Mouse (Mus musculus): ENCODE results near the gene Rbm4b.
"Not testable (repeated sequence)": the region's sequence is repeated elsewhere in the genome, so short reads cannot be mapped to it uniquely, and the experiment has no call there.

Gene Rbm4b

DNA sequence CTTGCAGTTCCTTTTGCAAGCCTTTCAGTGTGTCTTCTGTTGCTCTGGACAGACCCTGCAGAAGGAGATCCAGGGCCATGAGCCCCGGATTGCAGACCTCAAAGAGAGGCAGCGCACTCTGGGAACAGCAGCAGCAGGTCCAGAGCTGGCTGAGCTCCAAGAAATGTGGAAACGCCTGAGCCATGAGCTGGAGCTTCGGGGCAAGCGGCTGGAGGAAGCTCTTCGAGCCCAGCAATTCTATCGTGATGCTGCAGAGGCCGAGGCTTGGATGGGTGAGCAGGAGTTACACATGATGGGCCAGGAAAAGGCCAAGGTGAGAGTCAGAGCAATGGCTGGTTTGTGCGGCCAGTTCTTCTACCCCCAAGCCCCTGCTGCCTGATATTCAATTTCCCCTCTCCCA is 11.2 kb upstream of the Rbm4b start:
- DNase-seq (ENCODE audit: low read depth) = no peak

GRCm38 (mm10) chr19:4745681-4746080 is 10.6 kb upstream of the Rbm4b start:
- no peak for DNase-seq (ENCODE audit: low read depth)

- DNase-seq (ENCODE audit: low read depth) = no peak
These were observed 9.7 kb upstream of the Rbm4b start for GRCm38 (mm10) chr19:4746611-4747010.

- DNase-seq (ENCODE audit: low read depth) = no peak
These were observed 8.5 kb upstream of the Rbm4b start for GRCm38 (mm10) chr19:4747631-4748312.

DNA sequence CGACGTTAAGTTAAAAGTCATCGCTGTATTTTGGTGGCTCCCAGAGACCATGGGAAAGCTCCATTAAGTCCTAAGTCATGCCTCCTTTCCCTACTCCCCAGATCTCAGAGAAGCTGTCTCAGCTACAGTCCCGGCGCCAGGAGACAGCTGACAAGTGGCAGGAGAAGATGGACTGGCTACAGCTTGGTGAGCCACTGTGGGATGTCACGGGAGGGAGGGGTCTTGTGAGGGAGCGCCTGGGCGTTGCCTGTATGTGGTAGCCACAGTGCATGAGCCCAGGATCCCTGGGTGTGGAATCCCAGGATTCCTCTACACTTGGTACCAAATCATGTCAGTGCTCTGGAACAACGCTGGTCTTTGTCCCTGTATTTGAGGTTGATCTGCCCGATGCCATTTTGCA is 7.8 kb upstream of the Rbm4b start:
- DNase-seq (ENCODE audit: low read depth) = no peak

GRCm38 (mm10) chr19:4749975-4750374 is 6.3 kb upstream of the Rbm4b start:
- DNase-seq (ENCODE audit: low read depth) = no peak

GRCm38 (mm10) chr19:4755565-4756192 is 618 bp upstream of the Rbm4b start:
- peak; percentile 63 for DNase-seq (ENCODE audit: low read depth)

GRCm38 (mm10) chr19:4756921-4757320 is 624 bp downstream of the Rbm4b start:
- DNase-seq (ENCODE audit: low read depth) = no peak

GRCm38 (mm10) chr19:4760544-4760943 is 4.2 kb downstream of the Rbm4b start:
- not testable (repeated sequence) for DNase-seq (ENCODE audit: low read depth)

GRCm38 (mm10) chr19:4762876-4763275 is 6.6 kb downstream of the Rbm4b start:
- no peak for DNase-seq (ENCODE audit: low read depth)

DNA sequence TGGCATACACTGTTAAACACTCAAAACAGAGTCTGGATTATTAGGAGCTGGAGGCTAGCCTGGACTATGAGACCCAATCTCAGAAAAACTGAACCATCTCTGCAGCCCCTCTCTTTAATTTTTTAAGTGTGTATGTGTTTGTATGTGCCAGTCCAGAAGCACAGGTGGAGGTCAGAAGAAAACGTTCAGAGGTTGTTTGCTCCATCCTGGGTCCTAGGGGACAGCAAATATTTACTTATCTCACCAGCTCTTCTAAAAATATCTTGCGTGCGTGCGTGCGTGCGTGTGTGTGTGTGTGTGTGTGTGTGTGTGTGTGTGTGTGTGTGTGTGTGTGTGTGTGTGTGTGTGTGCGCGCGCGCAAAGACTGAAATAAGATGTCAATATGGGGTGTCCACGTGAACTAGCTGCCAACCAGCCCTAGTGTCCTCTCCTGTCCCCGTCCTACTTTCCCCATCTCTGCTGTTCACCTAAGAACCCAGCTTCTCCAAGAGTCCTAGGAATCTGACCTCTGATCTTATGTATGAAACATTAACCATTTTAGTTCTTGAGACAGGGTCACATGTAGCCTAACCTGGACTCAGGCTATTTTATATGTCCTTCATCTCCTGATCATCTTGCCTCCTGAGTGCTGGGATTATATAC is 11.3 kb downstream of the Rbm4b start:
- no peak for DNase-seq (ENCODE audit: low read depth)

GRCm38 (mm10) chr19:4772785-4773184 is 16.5 kb downstream of the Rbm4b start:
- DNase-seq (ENCODE audit: low read depth) = no peak

DNA sequence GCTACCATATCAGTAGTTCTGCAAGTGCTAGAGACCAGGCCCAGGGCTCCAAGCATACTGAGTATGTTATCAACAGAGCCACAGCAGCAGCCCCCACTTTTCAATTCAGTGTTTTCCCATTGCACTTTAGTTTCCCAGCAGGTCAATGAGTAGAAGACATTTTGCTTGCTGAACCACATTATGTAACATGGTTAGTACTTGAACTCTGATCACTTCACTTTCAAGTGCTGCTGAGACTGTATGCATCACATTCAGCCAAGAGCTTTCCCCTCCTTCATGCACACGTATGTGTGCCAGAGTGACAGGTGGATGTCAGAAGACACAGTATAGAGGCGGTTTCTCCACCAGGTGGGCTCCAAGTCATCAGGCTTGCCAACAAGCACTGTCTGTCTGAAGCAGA is 26.6 kb downstream of the Rbm4b start:
- no peak for DNase-seq (ENCODE audit: low read depth)

DNA sequence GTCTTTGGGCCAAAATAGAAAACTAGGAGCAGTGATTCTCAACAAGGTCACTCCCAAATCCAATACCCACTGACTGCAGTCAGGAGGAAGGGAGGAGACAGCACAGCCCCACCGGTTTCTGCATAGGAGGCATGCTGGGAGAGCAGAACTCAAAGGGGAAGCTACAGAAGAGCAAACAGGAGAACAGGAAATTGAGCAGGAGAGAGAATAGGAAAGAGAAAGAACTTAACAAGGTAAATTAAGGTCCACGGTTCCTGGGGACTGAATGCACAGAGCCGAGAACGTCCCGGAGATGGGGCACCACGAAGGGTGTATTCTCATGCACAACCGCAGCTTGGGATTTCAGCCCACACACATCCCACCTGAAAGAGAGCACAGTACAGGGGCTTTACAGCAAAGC is 28.9 kb downstream of the Rbm4b start:
- DNase-seq (ENCODE audit: low read depth) = no peak

DNA sequence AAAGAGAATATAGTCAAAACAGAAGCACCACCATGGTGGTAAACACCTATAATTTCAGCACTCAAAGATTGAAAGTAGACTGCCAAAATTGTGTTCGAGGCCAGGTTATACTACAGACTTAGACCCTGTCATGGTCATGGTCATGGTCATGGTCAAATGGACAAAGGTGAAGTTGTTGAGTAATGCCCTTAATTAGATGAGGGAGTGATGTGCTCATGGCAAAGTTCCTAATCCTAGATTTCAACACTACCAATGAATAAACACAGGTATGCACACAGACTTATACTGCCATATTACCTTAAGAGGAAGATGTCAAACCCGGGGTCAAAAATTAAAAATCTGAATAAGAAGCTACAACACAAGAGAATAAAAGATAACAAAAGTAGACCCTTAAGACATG is 30.0 kb downstream of the Rbm4b start:
- no peak for DNase-seq (ENCODE audit: low read depth)

DNA sequence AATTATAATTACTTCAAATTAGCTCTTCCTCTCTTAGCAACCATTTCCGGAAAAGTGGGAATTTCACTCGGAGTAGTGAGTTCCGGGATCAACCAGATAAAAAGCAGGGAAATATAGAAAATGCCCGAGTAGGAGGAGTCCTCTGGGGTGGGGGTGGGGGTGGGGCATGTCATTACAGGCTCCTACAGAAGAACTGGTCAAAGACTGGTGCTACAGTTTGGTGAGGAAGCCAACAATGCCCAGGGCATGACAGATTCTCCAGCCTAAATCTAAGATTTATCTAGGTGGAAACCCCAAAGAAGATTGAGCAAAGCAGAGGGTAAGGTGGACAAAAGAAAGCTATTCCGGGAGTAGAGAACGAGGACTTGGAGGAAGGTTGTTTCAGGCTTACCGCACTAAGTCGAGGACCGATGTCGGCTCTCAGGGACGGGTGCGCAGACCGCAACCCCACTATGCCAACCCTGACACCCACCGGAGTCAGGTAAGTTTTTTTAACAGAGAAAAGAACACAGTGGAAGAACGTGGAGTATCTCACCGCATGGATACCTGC is 37.1 kb downstream of the Rbm4b start:
- no peak for DNase-seq (ENCODE audit: low read depth)

DNA sequence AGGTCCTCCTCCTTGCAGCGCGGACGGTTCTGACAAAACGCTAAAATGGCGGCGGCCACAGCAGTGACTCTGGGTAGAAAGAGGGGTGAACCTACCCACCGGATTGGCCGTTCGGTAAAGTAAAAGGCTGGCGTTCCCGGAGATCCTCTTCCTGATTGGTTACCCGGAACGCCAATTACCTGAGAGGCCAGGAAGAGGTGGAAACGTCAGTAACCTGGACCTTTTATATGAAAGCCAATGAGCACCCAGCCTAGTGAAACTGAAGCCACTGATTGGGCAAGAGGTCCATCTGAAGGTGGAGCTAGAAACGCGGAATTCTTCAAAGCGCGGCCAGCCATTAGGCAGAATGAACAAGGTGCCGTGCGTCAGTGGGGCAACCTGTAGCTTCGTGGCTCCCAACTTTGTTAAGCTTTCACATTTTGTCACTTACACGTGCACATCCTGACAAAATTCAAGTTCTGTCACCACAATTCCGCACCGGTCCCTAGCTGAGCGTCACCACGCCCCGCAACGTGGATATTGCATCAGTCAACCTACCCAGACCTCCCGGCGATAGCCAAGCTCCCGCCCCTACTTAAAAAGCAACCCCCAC is 37.6 kb downstream of the Rbm4b start, which contains the start of gene Rbm4:
Gene Rbm4 (minus strand): TSS at position 71 of the 592 bp plus-strand sequence.
- peak; percentile 99 for DNase-seq (ENCODE audit: low read depth)

DNA sequence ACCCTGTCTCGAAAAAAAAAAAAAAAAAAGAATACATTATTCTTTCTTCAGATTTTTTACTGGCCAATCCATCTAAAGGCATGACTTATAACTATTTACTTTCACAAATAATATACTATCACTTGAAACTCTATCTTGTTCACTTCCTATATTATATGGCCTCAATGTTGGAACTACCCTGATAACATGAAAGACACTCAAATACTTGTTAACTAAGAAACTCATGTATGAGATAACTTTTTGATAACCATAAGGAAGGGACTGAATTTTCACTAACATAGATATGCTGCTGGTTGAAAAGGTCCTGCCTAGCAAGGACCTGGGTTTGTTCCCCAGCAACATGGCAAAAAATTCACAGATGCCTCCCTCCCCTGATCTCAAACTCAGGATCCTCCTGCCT is 39.6 kb downstream of the Rbm4b start:
- no peak for DNase-seq (ENCODE audit: low read depth)

- DNase-seq (ENCODE audit: low read depth) = no peak
These were observed 41.5 kb downstream of the Rbm4b start for GRCm38 (mm10) chr19:4797846-4798245.

GRCm38 (mm10) chr19:4799083-4799482 is 42.8 kb downstream of the Rbm4b start:
- DNase-seq (ENCODE audit: low read depth) = no peak

GRCm38 (mm10) chr19:4802691-4803091 is 46.4 kb downstream of the Rbm4b start:
- DNase-seq (ENCODE audit: low read depth) = no peak

DNA sequence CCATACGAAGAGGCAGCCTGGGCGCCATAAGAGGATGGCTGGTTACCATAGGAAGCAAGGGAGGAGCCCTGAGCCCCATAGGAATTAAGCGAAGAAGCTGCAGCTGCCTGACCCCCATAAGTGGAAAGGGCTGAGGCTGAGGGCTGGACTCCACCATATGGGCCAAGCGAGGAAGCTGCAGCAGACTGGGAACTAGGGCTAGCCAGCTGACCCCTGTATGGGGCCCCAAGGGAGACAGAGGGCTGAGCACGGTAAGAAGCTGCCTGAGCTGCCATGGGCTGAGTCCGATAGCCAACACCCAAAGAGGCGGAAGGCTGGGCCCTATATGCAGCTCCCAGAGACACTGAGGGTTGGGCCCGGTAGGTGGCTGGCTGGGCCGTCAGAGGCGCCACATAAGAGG is 47.0 kb downstream of the Rbm4b start:
- no peak for DNase-seq (ENCODE audit: low read depth)

GRCm38 (mm10) chr19:4810309-4810708 is 54.0 kb downstream of the Rbm4b start:
- no peak for DNase-seq (ENCODE audit: low read depth)

All from fibroblast of lung, adult 2 months (primary cell).